Mouse (Mus musculus) liver, adult 2 months (tissue): ENCODE data around the gene Slc2a2.

Source experiments
- CTCF ChIP-seq: fragments of 200-500 bp; IDR thresholded peaks from 2 replicates; pipeline ENCODE4 v1.5.1; 2011; ENCODE audit warnings: low read depth, low read length, control low read depth
- POLR2A ChIP-seq: fragments of 200-500 bp; IDR thresholded peaks from 2 replicates; pipeline ENCODE4 v1.6.1; 2011; ENCODE audit warnings: low read length, control low read depth; ENCODE audit not compliant: insufficient read depth; ENCODE audit errors: extremely low read depth

- TF ChIP-seq CTCF: no peak
- TF ChIP-seq POLR2A: no peak
Observed at GRCm38 (mm10) chr3:28748956-28749355, 51.3 kb downstream of the Slc2a2 start.
